Mouse (Mus musculus) limb, embryonic 13.5 days (tissue): ENCODE measurements around the gene Rgs9. TPM values are rescaled to one million over a fixed set of nuclear protein-coding genes. Genes with fewer than 3 reads are reported as not detected.
A peak's percentile ranks its signal among the peaks of the same experiment; 100 is the strongest.
"Not testable (repeated sequence)": the region's sequence is repeated elsewhere in the genome, so short reads cannot be mapped to it uniquely, and the experiment has no call there.

ENCODE experiments used
- ATAC-seq: fragments of 200-750 bp; cut with Nextera tagmentation; 2 replicates; pipeline ENCODE4 v1.8.0; 2017; ENCODE audit warnings: low read depth, moderate number of reproducible peaks, moderate TSS enrichment; ENCODE audit not compliant: low FRiP score
- H3K27ac ChIP-seq: fragments of 300-500 bp; sonication (generic); 2 replicates; pipeline ENCODE4 v1.5.1; 2015; ENCODE audit warnings: inconsistent platforms, mild to moderate bottlenecking, moderate library complexity
- H3K27me3 ChIP-seq: fragments of 300-500 bp; sonication (generic); 2 replicates; pipeline ENCODE4 v1.6.1; 2015; ENCODE audit warnings: mild to moderate bottlenecking, inconsistent platforms
- H3K36me3 ChIP-seq: fragments of 300-500 bp; sonication (generic); 2 replicates; pipeline ENCODE4 v1.6.1; 2015; ENCODE audit warnings: inconsistent platforms, mild to moderate bottlenecking, moderate library complexity
- H3K4me1 ChIP-seq: fragments of 300-500 bp; sonication (generic); 2 replicates; pipeline ENCODE4 v1.6.1; 2015; ENCODE audit warnings: inconsistent platforms
- H3K4me2 ChIP-seq: fragments of 300-500 bp; sonication (generic); replicated peaks from 2 replicates; pipeline ENCODE4 v1.6.1; 2015; ENCODE audit warnings: inconsistent platforms, mild to moderate bottlenecking, moderate library complexity
- H3K4me3 ChIP-seq: fragments of 300-500 bp; sonication (generic); 2 replicates; pipeline ENCODE4 v1.5.1; 2015; ENCODE audit warnings: moderate library complexity, mild to moderate bottlenecking, inconsistent platforms
- H3K9ac ChIP-seq: fragments of 300-500 bp; sonication (generic); 2 replicates; pipeline ENCODE4 v1.6.1; 2015; ENCODE audit warnings: mild to moderate bottlenecking, inconsistent platforms
- H3K9me3 ChIP-seq: fragments of 300-500 bp; sonication (generic); 2 replicates; pipeline ENCODE4 v1.6.1; 2016; ENCODE audit warnings: inconsistent platforms
- WGBS: fragments of 180-500 bp; shearing (Covaris S2); methylation state at CpG from one replicate; pipeline ENCODE4 v1.1.7; 2015; 5-methylcytosine and 5-hydroxymethylcytosine counted together
- polyA plus RNA-seq: library from polyadenylated mRNA; unstranded; fragments of >200 nt; fragmentation: Nextera tagmentation; extraction: Ambion mirVana; gene quantifications from 2 replicates; pipeline ENCODE4 v1.2.1, GENCODE M21; 2015

The Rgs9 gene
- polyA plus RNA-seq, 1 experiment from 2014 or later: 4.9 TPM

DNA sequence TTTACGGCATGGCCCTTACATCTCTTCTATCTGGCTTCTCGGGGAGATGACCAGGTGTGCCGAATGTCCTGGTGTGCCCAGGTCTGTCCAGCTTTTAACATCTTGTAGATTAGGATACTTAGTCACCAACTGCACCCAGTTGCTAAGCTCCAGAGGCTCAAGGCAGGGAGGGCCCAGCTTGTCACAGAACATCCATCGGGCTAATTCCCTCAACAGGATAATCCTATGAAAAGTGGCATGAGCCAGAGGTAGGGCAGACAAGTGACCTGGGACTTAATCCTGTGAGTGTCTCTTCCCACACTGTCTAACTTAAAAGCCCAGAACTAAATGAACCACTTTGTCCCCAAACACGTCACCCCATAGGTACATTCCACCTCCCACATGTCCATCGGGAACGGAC is 898 bp downstream of the Rgs9 start:
- no peaks in the 10 kb centered on the region for H3K9me3 ChIP-seq
- H3K9ac ChIP-seq: peak overlapping the region; percentile 55
- H3K4me1 ChIP-seq: peaks cover 16% of the 10 kb centered on the region
- peak overlapping the region; percentile 79 for H3K4me2 ChIP-seq
- WGBS: 85% methylated on average over 7 of the region's 7 CpGs
- H3K27me3 ChIP-seq: peaks cover 11% of the 10 kb centered on the region; the same call in 1 of the 2 replicates
- no peak for ATAC-seq
- H3K4me3 ChIP-seq: peak overlapping the region; percentile 51
- no peak overlapping the region for H3K27ac ChIP-seq
- H3K36me3 ChIP-seq: no peaks in the 10 kb centered on the region

DNA sequence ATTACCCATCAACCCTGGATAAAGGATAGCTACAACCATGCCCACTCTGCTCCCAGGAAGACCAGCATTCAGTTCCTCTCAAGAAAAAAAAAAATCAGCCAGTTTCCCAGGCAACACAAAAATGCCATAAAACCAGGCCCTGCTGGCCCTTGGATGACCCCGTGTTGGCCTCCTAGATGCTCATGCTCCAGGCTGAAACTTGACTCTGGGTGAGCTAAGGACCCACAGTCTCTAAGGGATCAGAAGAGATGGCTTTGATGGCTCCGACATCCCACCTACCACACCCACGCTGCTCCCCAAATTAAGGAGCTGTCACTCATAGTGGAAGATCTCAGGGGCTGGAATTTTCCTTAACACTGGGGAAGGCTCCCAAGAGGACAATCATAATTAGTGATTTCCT is 5.9 kb downstream of the Rgs9 start:
- H3K4me1 ChIP-seq: peaks cover 13% of the 10 kb centered on the region
- H3K27me3 ChIP-seq: peaks cover 11% of the 10 kb centered on the region; the same call in 1 of the 2 replicates
- H3K4me2 ChIP-seq: no peak overlapping the region
- no peaks in the 10 kb centered on the region for H3K9me3 ChIP-seq
- no peak overlapping the region for H3K4me3 ChIP-seq
- H3K36me3 ChIP-seq: no peaks in the 10 kb centered on the region
- H3K27ac ChIP-seq: no peak overlapping the region
- no peak overlapping the region for H3K9ac ChIP-seq
- WGBS: 31% methylated on average over 3 of the region's 3 CpGs
- ATAC-seq: no peak

DNA sequence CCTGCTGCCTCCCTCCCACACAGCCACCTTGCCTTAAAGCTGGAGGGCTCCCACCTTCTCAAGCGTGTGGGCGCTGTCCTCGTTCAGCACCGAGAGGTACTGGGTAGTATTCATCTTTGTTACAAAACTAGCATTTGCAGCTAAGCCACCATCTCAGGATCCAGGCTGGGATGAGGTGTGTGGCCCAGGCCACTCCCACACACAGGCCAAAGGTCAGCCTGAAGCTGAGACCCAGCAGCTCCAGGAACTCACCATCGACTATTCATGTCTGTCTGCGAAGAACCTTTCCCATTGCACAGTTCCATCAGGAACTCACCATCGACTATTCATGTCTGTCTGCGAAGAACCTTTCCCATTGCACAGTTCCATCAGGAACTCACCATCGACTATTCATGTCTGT is 8.6 kb downstream of the Rgs9 start:
- not testable (repeated sequence) for H3K27me3 ChIP-seq, H3K4me3 ChIP-seq, H3K27ac ChIP-seq, H3K36me3 ChIP-seq, H3K4me1 ChIP-seq, H3K9me3 ChIP-seq, H3K9ac ChIP-seq, H3K4me2 ChIP-seq, ATAC-seq
- WGBS: 91% methylated on average over 9 of the region's 9 CpGs

DNA sequence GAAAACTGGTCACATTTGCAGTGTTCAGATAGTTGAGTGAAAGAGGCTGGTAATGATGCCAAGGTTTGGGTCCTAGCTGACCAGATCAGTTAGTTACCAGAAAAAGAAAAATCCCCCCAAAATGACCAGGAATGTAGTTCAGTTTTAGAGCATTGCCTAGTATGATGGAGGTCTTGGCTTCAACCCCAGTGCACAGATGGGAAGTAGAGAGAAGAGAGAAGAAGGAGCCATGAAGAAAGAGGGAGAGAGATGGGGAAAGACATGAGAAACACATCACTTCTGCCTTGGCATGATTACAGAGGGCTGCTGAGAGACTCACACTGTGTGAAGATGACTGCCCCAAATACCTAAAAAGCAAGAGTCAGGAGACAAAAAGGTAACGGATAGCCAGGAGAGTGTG is 13.1 kb downstream of the Rgs9 start:
- Histone ChIP-seq H3K4me2 (no peak overlapping the region), H3K36me3 (no peaks in the 10 kb centered on the region), H3K9ac (no peak overlapping the region), H3K27me3 (no peaks in the 10 kb centered on the region), H3K27ac (no peak overlapping the region), H3K4me1 (no peaks in the 10 kb centered on the region), H3K9me3 (no peaks in the 10 kb centered on the region; the same call in 1 of the 2 replicates), H3K4me3 (no peak overlapping the region)
- WGBS: 91% methylated on average over 1 of the region's 1 CpGs
- ATAC-seq: no peak

DNA sequence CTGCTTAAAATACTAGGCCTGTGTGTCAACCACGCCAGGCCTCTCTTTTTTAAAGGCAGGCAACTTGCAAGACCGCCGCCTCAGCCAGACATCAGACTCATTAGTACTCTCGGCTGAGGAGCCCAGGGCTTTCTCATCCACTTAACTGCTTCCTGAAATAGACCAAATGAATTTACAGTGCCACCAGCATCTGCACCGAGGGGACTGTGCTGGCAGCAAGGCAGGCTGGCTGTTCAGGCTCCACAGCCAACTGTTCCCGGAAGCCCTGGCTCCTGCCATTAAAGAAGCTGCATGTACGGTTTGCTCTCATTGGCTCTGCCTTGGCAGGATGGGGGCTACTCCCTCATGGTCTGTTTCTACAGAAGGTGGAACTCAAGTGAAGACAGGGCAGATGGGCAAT is 19.7 kb downstream of the Rgs9 start:
- Histone ChIP-seq H3K4me1 (peaks cover 5% of the 10 kb centered on the region; the same call in 1 of the 2 replicates), H3K9me3 (no peaks in the 10 kb centered on the region), H3K9ac (no peak overlapping the region), H3K4me2 (no peak overlapping the region), H3K4me3 (no peak overlapping the region), H3K27ac (no peak overlapping the region; the same call in 1 of the 2 replicates), H3K27me3 (no peaks in the 10 kb centered on the region), H3K36me3 (peaks cover 7% of the 10 kb centered on the region; the same call in 1 of the 2 replicates)
- 24% methylated on average over 7 of the region's 7 CpGs for WGBS
- no peak for ATAC-seq

DNA sequence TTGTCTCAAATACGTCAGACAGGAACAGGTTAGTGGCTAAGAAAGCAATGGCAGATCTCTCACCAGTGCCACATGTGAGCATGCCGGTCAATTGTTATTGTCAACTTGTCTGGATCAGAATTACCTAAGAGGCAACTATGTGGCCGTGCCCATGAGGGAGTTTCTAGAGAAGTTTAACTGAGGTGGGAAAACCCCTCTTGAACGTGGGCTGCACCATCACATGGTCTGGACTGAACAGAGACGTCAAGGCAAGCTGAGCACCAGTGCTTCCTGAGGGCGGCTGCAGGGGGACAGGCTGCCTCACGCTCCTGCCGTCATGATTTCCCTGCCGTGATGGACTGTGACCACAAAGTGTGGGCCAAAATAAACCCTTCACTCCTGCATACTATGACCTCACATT is 26.5 kb downstream of the Rgs9 start:
- Histone ChIP-seq H3K4me2 (no peak overlapping the region), H3K9me3 (no peaks in the 10 kb centered on the region), H3K27ac (no peak overlapping the region), H3K4me1 (peaks cover 28% of the 10 kb centered on the region), H3K36me3 (peaks cover 7% of the 10 kb centered on the region; the same call in 1 of the 2 replicates), H3K4me3 (no peak overlapping the region), H3K27me3 (no peaks in the 10 kb centered on the region), H3K9ac (no peak overlapping the region)
- ATAC-seq: no peak
- WGBS: 81% methylated on average over 9 of the region's 9 CpGs

DNA sequence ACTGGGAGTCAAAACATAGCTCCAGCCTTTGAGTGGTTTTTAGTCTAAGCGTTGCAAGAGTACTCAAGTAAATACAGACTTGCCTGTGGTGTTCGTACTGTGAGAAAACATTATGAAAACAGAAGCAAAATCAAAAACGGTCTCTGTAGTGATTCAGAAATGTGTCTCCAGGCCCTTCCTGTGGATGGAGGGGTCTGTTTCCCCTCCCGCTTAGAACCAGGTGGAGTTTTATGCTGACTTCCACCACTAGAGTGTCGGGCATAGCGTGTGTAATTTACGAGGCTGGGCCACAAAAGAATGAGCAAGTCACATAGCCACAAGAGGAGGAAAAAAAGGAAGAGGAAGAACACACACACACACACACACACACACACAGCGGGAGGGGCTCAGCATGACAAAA is 27.6 kb downstream of the Rgs9 start:
- 12% methylated on average over 8 of the region's 8 CpGs for WGBS
- peak overlapping the region; percentile 53 for H3K4me2 ChIP-seq
- H3K9ac ChIP-seq: no peak overlapping the region
- H3K4me3 ChIP-seq: no peak overlapping the region
- ATAC-seq: peak; percentile 58
- peak overlapping the region; percentile 76; the same call in 1 of the 2 replicates for H3K27ac ChIP-seq
- H3K36me3 ChIP-seq: peaks cover 2% of the 10 kb centered on the region; the same call in 1 of the 2 replicates
- no peaks in the 10 kb centered on the region for H3K27me3 ChIP-seq
- no peaks in the 10 kb centered on the region for H3K9me3 ChIP-seq
- H3K4me1 ChIP-seq: peaks cover 28% of the 10 kb centered on the region

DNA sequence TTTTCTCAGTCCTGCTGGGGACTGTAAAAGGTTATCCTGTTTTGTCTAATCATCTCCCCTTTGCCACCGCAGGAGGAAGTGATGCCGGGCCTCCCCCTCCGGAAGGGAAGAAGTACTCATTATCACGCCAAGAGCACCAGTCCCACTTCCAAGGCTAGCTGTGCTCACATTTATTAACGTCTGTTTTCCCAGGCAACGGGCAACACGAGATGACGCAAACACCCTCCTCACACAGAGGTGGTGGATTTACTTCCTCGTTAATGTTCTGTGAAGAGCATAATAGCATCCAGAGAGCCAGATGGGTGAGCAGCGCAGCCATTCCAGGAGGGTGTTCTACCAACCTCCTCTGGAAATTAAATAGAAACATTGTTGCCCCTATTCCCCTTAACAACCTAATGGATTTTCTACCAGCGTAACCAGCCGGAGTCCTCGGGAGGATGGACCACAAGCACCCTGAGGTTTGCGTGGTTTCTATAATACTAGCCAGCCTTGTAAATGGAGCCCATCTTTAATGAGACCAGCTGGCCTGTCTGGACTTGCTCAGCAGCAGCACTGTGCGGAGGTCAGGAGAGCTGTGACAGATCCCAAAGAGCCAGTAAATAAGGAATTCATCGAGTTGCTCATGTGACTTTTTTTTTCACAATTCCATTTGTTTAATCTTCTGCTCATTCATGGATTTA is 28.1 kb downstream of the Rgs9 start:
- no peak overlapping the region for H3K9ac ChIP-seq
- peak; percentile 92 for ATAC-seq
- peaks cover 28% of the 10 kb centered on the region for H3K4me1 ChIP-seq
- H3K27me3 ChIP-seq: no peaks in the 10 kb centered on the region
- WGBS: 7% methylated on average over 16 of the region's 16 CpGs
- peak overlapping the region; percentile 53 for H3K4me2 ChIP-seq
- H3K9me3 ChIP-seq: no peaks in the 10 kb centered on the region
- no peaks in the 10 kb centered on the region for H3K36me3 ChIP-seq
- peak overlapping the region; percentile 2; the same call in 1 of the 2 replicates for H3K4me3 ChIP-seq
- peak overlapping the region; percentile 76 for H3K27ac ChIP-seq

DNA sequence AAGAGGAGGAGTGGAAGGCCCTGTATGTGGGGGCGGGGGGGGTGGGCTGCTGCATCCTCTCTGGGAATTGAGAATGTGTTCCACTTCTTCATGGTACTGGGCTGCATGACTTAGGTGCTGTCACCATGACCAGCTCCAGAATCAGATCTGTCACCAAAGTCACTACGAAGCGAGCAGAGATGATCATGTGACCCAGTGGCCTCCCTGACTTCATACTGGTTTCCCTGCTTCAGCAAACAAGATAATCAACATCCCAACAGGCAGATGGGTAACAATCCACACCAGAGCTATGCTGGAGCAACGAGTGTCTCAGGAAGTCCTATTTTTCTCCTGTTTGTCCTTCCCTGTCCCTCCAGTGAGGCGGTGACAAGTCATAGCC is 28.7 kb downstream of the Rgs9 start:
- 53% methylated on average over 5 of the region's 5 CpGs for WGBS
- Histone ChIP-seq H3K4me2 (peak overlapping the region; percentile 53), H3K27ac (peak overlapping the region; percentile 76)

DNA sequence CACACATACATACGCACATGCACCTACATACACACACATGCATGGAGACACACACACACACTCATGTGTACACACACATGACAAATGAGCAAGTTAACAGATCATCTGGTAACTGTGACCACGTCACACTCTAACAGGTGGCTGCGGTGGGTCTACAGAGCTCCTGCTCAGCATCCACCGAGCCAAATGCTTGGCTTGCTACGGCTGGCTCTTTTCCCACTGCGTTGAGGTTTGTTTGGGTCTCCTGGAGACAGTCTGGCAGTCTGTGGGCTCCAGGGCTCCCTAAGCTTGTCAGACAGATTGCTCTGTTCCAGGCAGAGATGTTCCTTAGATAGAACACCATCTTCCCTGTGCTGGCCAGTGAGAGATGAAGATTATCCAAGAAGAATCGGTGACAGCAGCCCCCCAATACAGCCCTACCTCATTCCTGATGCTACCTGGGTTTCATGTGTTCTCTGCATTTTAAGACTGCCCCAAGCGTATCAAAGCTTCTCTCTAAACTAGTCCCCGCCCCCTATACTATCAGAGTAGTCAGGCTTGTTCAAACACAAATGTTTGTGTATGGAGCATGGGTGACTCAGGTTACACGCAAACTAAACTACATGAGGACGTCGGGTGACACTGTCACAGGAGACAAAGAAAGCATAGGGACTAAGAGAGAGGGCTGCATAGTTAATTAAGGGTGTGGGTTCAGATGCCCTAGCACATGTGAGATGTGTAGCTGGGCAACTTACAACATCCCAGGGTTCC is 31.6 kb downstream of the Rgs9 start:
- H3K9me3 ChIP-seq: no peaks in the 10 kb centered on the region
- no peak overlapping the region for H3K27ac ChIP-seq
- H3K4me2 ChIP-seq: no peak overlapping the region
- 84% methylated on average over 12 of the region's 12 CpGs for WGBS
- H3K27me3 ChIP-seq: no peaks in the 10 kb centered on the region
- no peak for ATAC-seq
- H3K36me3 ChIP-seq: no peaks in the 10 kb centered on the region
- H3K4me1 ChIP-seq: peaks cover 28% of the 10 kb centered on the region
- no peak overlapping the region for H3K9ac ChIP-seq
- no peak overlapping the region for H3K4me3 ChIP-seq

More for the DNA sequence above, 28.7 kb downstream of the Rgs9 start:
- Histone ChIP-seq H3K9ac (no peak overlapping the region), H3K27me3 (no peaks in the 10 kb centered on the region), H3K4me3 (peak overlapping the region; percentile 2; the same call in 1 of the 2 replicates), H3K4me1 (peaks cover 28% of the 10 kb centered on the region), H3K9me3 (no peaks in the 10 kb centered on the region), H3K36me3 (no peaks in the 10 kb centered on the region)
- ATAC-seq: 0 out of 2 replicates have a peak, but pooled peaks have one; percentile 12

DNA sequence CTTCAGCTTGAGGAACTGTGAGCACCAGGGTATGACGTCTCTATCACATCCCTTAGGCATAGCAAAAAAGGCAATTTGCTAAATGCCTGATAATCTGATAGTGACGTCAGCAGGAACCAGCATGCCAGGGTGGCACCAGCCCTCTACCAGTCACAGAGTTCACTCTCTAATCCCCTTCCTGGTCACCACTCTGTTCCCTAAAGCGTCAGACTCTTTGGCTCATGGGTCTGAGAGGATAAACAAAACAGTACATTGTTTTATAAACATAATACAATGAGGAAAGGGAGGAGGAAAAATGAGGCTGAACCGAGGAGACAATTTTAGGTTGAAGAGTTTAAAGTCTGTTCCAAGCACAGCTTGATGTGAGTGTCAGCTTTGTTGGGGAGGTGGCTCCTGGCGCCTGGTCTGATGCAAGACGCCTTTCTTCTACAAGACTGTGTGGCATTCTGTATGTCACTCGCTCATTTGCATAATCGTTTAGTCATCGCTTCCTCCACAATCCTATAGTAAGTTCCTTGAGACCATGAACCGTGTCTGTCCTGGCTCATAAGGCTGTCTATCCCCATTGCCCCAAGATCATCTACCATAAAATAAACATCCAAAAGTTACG is 33.7 kb downstream of the Rgs9 start:
- no peak for ATAC-seq
- H3K4me1 ChIP-seq: peaks cover 8% of the 10 kb centered on the region
- no peak overlapping the region for H3K9ac ChIP-seq
- H3K4me3 ChIP-seq: no peak overlapping the region
- no peaks in the 10 kb centered on the region for H3K27me3 ChIP-seq
- WGBS: 84% methylated on average over 11 of the region's 11 CpGs
- no peak overlapping the region for H3K4me2 ChIP-seq
- H3K36me3 ChIP-seq: 0 out of 2 replicates have a peak, but pooled peaks cover 5% of the 10 kb centered on the region
- no peak overlapping the region for H3K27ac ChIP-seq
- no peaks in the 10 kb centered on the region for H3K9me3 ChIP-seq

DNA sequence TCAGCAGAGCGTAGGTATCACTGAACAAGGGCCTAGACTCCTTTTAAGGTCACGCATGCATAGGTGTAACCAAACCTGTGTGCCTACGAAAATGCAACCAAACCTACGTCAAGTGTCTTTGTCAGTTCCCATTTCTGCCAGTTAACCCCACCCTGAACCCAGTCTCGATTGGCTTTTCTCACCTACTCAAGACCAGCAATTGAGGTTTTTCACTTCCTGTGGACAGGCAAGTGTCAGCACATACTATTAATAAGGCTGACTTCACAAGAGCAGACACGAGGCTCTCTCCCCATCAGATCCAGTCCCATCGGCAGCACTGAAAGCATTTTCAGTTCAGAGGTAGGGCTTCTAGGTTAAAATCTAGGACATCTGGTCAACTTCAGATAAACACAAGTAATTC is 37.4 kb downstream of the Rgs9 start:
- H3K36me3 ChIP-seq: peaks cover 5% of the 10 kb centered on the region; the same call in 1 of the 2 replicates
- ATAC-seq: no peak
- H3K4me3 ChIP-seq: no peak overlapping the region
- H3K9ac ChIP-seq: no peak overlapping the region
- no peaks in the 10 kb centered on the region for H3K4me1 ChIP-seq
- H3K27ac ChIP-seq: no peak overlapping the region
- WGBS: 90% methylated on average over 7 of the region's 7 CpGs
- H3K27me3 ChIP-seq: no peaks in the 10 kb centered on the region
- H3K9me3 ChIP-seq: no peaks in the 10 kb centered on the region
- no peak overlapping the region for H3K4me2 ChIP-seq
